Mouse (Mus musculus) urinary bladder, adult 18-20 months (tissue): ENCODE data around the gene Hadha.

Source experiments
- DNase-seq, 2 experiments: peaks; one replicate each; pipeline ENCODE4 v3.0.0; 2022; ENCODE audit warnings: low spot score in 2 of 2, mixed read lengths in 2 of 2

The Hadha gene

GRCm38 (mm10) chr5:30154474-30155394 lies at the start of gene Hadha, which contains the start of gene Hadhb:
TSS of gene Hadha (minus strand) at chr5:30155162.
TSS of gene Hadhb (plus strand) at chr5:30155248.
- DNase-seq = peak; percentile 89 to 98

GRCm38 (mm10) chr5:30204441-30204840 lies 49.5 kb upstream of the Hadha start:
- DNase-seq = no peak

GRCm38 (mm10) chr5:30203216-30203885 lies 48.4 kb upstream of the Hadha start:
- DNase-seq = no peak

GRCm38 (mm10) chr5:30202221-30202620 lies 47.3 kb upstream of the Hadha start:
- DNase-seq = no peak

GRCm38 (mm10) chr5:30201521-30201920 lies 46.6 kb upstream of the Hadha start:
- no peak for DNase-seq

GRCm38 (mm10) chr5:30198257-30198656 lies 43.3 kb upstream of the Hadha start:
- DNase-seq = no peak

GRCm38 (mm10) chr5:30195340-30195739 lies 40.4 kb upstream of the Hadha start:
- no peak for DNase-seq

- DNase-seq = no peak
Observed at GRCm38 (mm10) chr5:30192452-30192851, 37.5 kb upstream of the Hadha start.

GRCm38 (mm10) chr5:30187687-30188485 lies 32.9 kb upstream of the Hadha start:
- no peak for DNase-seq

GRCm38 (mm10) chr5:30175811-30176210 lies 20.8 kb upstream of the Hadha start:
- DNase-seq = no peak

GRCm38 (mm10) chr5:30172931-30173692 lies 18.1 kb upstream of the Hadha start:
- peak in 1 of 2 experiments; percentile 19 for DNase-seq

- DNase-seq = no peak
Observed at GRCm38 (mm10) chr5:30172115-30172514, 17.2 kb upstream of the Hadha start.

GRCm38 (mm10) chr5:30170303-30170940 lies 15.5 kb upstream of the Hadha start:
- no peak for DNase-seq

- DNase-seq = no peak
Observed at GRCm38 (mm10) chr5:30165234-30165946, 10.4 kb upstream of the Hadha start.

GRCm38 (mm10) chr5:30162339-30162738 lies 7.4 kb upstream of the Hadha start:
- no peak for DNase-seq

GRCm38 (mm10) chr5:30161836-30162235 lies 6.9 kb upstream of the Hadha start:
- no peak for DNase-seq

GRCm38 (mm10) chr5:30159601-30160000 lies 4.6 kb upstream of the Hadha start:
- no peak for DNase-seq

- no peak for DNase-seq
Observed at GRCm38 (mm10) chr5:30155821-30156629, 1.1 kb upstream of the Hadha start.

- no peak for DNase-seq
Observed at GRCm38 (mm10) chr5:30155395-30155792, 432 bp upstream of the Hadha start.
